Mouse (Mus musculus) forebrain, embryonic 13.5 days (tissue): Measurements from ENCODE around the gene Dpp3. TPM values are rescaled to one million over a fixed set of nuclear protein-coding genes. Genes with fewer than 3 reads are reported as not detected.

Source experiments
- ATAC-seq: fragments of 200-750 bp; cut with Nextera tagmentation; 2 replicates; pipeline ENCODE4 v1.8.0; 2017
- H3K27ac ChIP-seq: fragments of 300-500 bp; sonication (generic); 2 replicates; pipeline ENCODE4 v1.5.1; 2015; ENCODE audit warnings: inconsistent platforms, mild to moderate bottlenecking, moderate library complexity
- H3K27me3 ChIP-seq: fragments of 300-500 bp; sonication (generic); 2 replicates; pipeline ENCODE4 v1.6.1; 2015; ENCODE audit warnings: mild to moderate bottlenecking, inconsistent platforms
- H3K36me3 ChIP-seq: fragments of 300-500 bp; sonication (generic); 2 replicates; pipeline ENCODE4 v1.6.1; 2015; ENCODE audit warnings: mild to moderate bottlenecking, inconsistent platforms; ENCODE audit not compliant: poor library complexity, severe bottlenecking
- H3K4me1 ChIP-seq: fragments of 300-500 bp; sonication (generic); 2 replicates; pipeline ENCODE4 v1.6.1; 2015; ENCODE audit warnings: inconsistent platforms
- H3K4me2 ChIP-seq: fragments of 300-500 bp; sonication (generic); 2 replicates; pipeline ENCODE4 v1.6.1; 2015; ENCODE audit warnings: inconsistent platforms, mild to moderate bottlenecking, moderate library complexity
- H3K4me3 ChIP-seq: fragments of 300-500 bp; sonication (generic); 2 replicates; pipeline ENCODE4 v1.5.1; 2015; ENCODE audit warnings: mild to moderate bottlenecking, inconsistent platforms
- H3K9ac ChIP-seq: fragments of 300-500 bp; sonication (generic); 2 replicates; pipeline ENCODE4 v1.6.1; 2015; ENCODE audit warnings: mild to moderate bottlenecking, inconsistent platforms
- H3K9me3 ChIP-seq: fragments of 300-500 bp; sonication (generic); replicated peaks from 2 replicates; pipeline ENCODE4 v1.6.1; 2016; ENCODE audit warnings: inconsistent platforms
- WGBS: fragments of 180-500 bp; shearing (Covaris S2); methylation state at CpG from one replicate; pipeline ENCODE4 v1.1.7; 2015; 5-methylcytosine and 5-hydroxymethylcytosine counted together
- polyA plus RNA-seq: library from polyadenylated mRNA; unstranded; fragments of >200 nt; fragmentation: Nextera tagmentation; extraction: Ambion mirVana; gene quantifications from 2 replicates; pipeline ENCODE4 v1.2.1, GENCODE M21; 2015

Gene Dpp3
- polyA plus RNA-seq, 1 experiment from 2014 or later, result 118 TPM

- H3K36me3 ChIP-seq, result peaks cover 97% of the 10 kb centered on the region
- no peaks in the 10 kb centered on the region for H3K9me3 ChIP-seq
- 85% methylated on average over 6 of the region's 6 CpGs for WGBS
These were observed 8.4 kb downstream of the Dpp3 start for GRCm38 (mm10) chr19:4919652-4920051.

GRCm38 (mm10) chr19:4916827-4917226 is 11.3 kb downstream of the Dpp3 start:
- H3K27ac ChIP-seq, result no peak overlapping the region
- WGBS, result 91% methylated on average over 10 of the region's 10 CpGs
- H3K27me3 ChIP-seq, result no peaks in the 10 kb centered on the region
- no peak overlapping the region for H3K4me2 ChIP-seq
- H3K4me3 ChIP-seq, result no peak overlapping the region
- no peak for ATAC-seq
- no peaks in the 10 kb centered on the region for H3K9me3 ChIP-seq
- H3K4me1 ChIP-seq, result no peaks in the 10 kb centered on the region
- H3K9ac ChIP-seq, result no peak overlapping the region
- peaks cover 100% of the 10 kb centered on the region for H3K36me3 ChIP-seq

More at GRCm38 (mm10) chr19:4919652-4920051, 8.4 kb downstream of the Dpp3 start:
- H3K27ac ChIP-seq, result no peak overlapping the region
- no peak overlapping the region for H3K4me3 ChIP-seq
- H3K4me2 ChIP-seq, result no peak overlapping the region
- H3K9ac ChIP-seq, result no peak overlapping the region
- H3K4me1 ChIP-seq, result no peaks in the 10 kb centered on the region
- no peaks in the 10 kb centered on the region for H3K27me3 ChIP-seq
- no peak for ATAC-seq

- Histone ChIP-seq H3K27me3 (no peaks in the 10 kb centered on the region), H3K4me3 (no peak overlapping the region), H3K9me3 (no peaks in the 10 kb centered on the region), H3K36me3 (peaks cover 100% of the 10 kb centered on the region), H3K4me1 (no peaks in the 10 kb centered on the region), H3K4me2 (no peak overlapping the region), H3K9ac (no peak overlapping the region), H3K27ac (no peak overlapping the region)
- no peak for ATAC-seq
- WGBS, result 89% methylated on average over 15 of the region's 15 CpGs
These were observed 12.0 kb downstream of the Dpp3 start for GRCm38 (mm10) chr19:4915924-4916603.

GRCm38 (mm10) chr19:4909376-4909775 is 18.7 kb downstream of the Dpp3 start:
- 93% methylated on average over 7 of the region's 7 CpGs for WGBS
- ATAC-seq, result no peak
- H3K27me3 ChIP-seq, result no peaks in the 10 kb centered on the region
- peaks cover 16% of the 10 kb centered on the region for H3K4me1 ChIP-seq
- no peaks in the 10 kb centered on the region for H3K9me3 ChIP-seq
- no peak overlapping the region for H3K27ac ChIP-seq
- no peak overlapping the region for H3K9ac ChIP-seq
- H3K36me3 ChIP-seq, result peaks cover 73% of the 10 kb centered on the region
- H3K4me2 ChIP-seq, result no peak overlapping the region
- no peak overlapping the region for H3K4me3 ChIP-seq

GRCm38 (mm10) chr19:4908107-4908506 is 20.0 kb downstream of the Dpp3 start:
- Histone ChIP-seq H3K27ac (no peak overlapping the region), H3K4me1 (peaks cover 16% of the 10 kb centered on the region), H3K4me3 (no peak overlapping the region), H3K27me3 (no peaks in the 10 kb centered on the region), H3K9ac (no peak overlapping the region), H3K4me2 (no peak overlapping the region), H3K9me3 (no peaks in the 10 kb centered on the region), H3K36me3 (peaks cover 69% of the 10 kb centered on the region)
- ATAC-seq, result no peak
- 84% methylated on average over 4 of the region's 4 CpGs for WGBS

GRCm38 (mm10) chr19:4905979-4906794 is 21.9 kb downstream of the Dpp3 start, which contains the start of gene Bbs1:
Gene Bbs1 (minus strand): TSS chr19:4906628.
- Histone ChIP-seq H3K27me3 (no peaks in the 10 kb centered on the region), H3K4me1 (peaks cover 16% of the 10 kb centered on the region), H3K9me3 (no peaks in the 10 kb centered on the region), H3K27ac (peak within 1 kb of the TSS; percentile 37), H3K4me3 (peak within 1 kb of the TSS; percentile 63), H3K9ac (peak within 1 kb of the TSS; percentile 74), H3K36me3 (peaks cover 60% of the 10 kb centered on the region), H3K4me2 (peak within 1 kb of the TSS; percentile 76)
- 7% methylated on average over 31 of the region's 31 CpGs for WGBS
- ATAC-seq, result peak; percentile 88

- H3K9me3 ChIP-seq, result no peaks in the 10 kb centered on the region
- no peak overlapping the region for H3K27ac ChIP-seq
- H3K4me3 ChIP-seq, result no peak overlapping the region
- 77% methylated on average over 3 of the region's 3 CpGs for WGBS
- no peak overlapping the region for H3K9ac ChIP-seq
- H3K4me2 ChIP-seq, result no peak overlapping the region
- ATAC-seq, result no peak
- no peaks in the 10 kb centered on the region for H3K27me3 ChIP-seq
- H3K36me3 ChIP-seq, result peaks cover 57% of the 10 kb centered on the region
- H3K4me1 ChIP-seq, result 0 out of 2 replicates have a peak, but pooled peaks cover under 1% of the 10 kb centered on the region
These were observed 28.2 kb downstream of the Dpp3 start for GRCm38 (mm10) chr19:4899888-4900287.

- WGBS, result 91% methylated on average over 9 of the region's 9 CpGs
- H3K4me2 ChIP-seq, result no peak overlapping the region
- peaks cover 60% of the 10 kb centered on the region for H3K36me3 ChIP-seq
These were observed 29.1 kb downstream of the Dpp3 start for GRCm38 (mm10) chr19:4898972-4899371.

GRCm38 (mm10) chr19:4896780-4897520 is 31.1 kb downstream of the Dpp3 start:
- no peak for ATAC-seq
- Histone ChIP-seq H3K4me2 (no peak overlapping the region), H3K4me1 (no peaks in the 10 kb centered on the region), H3K36me3 (peaks cover 58% of the 10 kb centered on the region), H3K4me3 (no peak overlapping the region), H3K27me3 (no peaks in the 10 kb centered on the region), H3K9me3 (no peaks in the 10 kb centered on the region), H3K9ac (no peak overlapping the region), H3K27ac (no peak overlapping the region)
- 52% methylated on average over 21 of the region's 21 CpGs for WGBS

More at GRCm38 (mm10) chr19:4898972-4899371, 29.1 kb downstream of the Dpp3 start:
- H3K27ac ChIP-seq, result no peak overlapping the region
- H3K27me3 ChIP-seq, result no peaks in the 10 kb centered on the region
- no peak overlapping the region for H3K9ac ChIP-seq
- no peaks in the 10 kb centered on the region for H3K4me1 ChIP-seq
- no peak overlapping the region for H3K4me3 ChIP-seq
- no peak for ATAC-seq
- H3K9me3 ChIP-seq, result no peaks in the 10 kb centered on the region

GRCm38 (mm10) chr19:4891798-4892197 is 36.3 kb downstream of the Dpp3 start:
- Histone ChIP-seq H3K9ac (no peak overlapping the region), H3K36me3 (peaks cover 49% of the 10 kb centered on the region), H3K4me3 (no peak overlapping the region), H3K27ac (no peak overlapping the region), H3K9me3 (no peaks in the 10 kb centered on the region), H3K4me2 (no peak overlapping the region), H3K4me1 (no peaks in the 10 kb centered on the region), H3K27me3 (no peaks in the 10 kb centered on the region)
- 81% methylated on average over 3 of the region's 3 CpGs for WGBS
- ATAC-seq, result no peak

- no peaks in the 10 kb centered on the region for H3K27me3 ChIP-seq
- no peak overlapping the region for H3K4me3 ChIP-seq
- H3K27ac ChIP-seq, result no peak overlapping the region
- no peaks in the 10 kb centered on the region for H3K4me1 ChIP-seq
- no peak overlapping the region for H3K9ac ChIP-seq
- WGBS, result 87% methylated on average over 10 of the region's 10 CpGs
- no peak for ATAC-seq
- H3K36me3 ChIP-seq, result peaks cover 46% of the 10 kb centered on the region
- no peak overlapping the region for H3K4me2 ChIP-seq
- H3K9me3 ChIP-seq, result no peaks in the 10 kb centered on the region
These were observed 38.3 kb downstream of the Dpp3 start for GRCm38 (mm10) chr19:4889791-4890190.

GRCm38 (mm10) chr19:4883961-4884360 is 44.1 kb downstream of the Dpp3 start:
- 84% methylated on average over 4 of the region's 4 CpGs for WGBS
- Histone ChIP-seq H3K9me3 (no peaks in the 10 kb centered on the region), H3K36me3 (peaks cover 12% of the 10 kb centered on the region), H3K9ac (no peak overlapping the region), H3K27me3 (no peaks in the 10 kb centered on the region), H3K27ac (no peak overlapping the region), H3K4me2 (no peak overlapping the region), H3K4me3 (no peak overlapping the region), H3K4me1 (peaks cover 5% of the 10 kb centered on the region)
- ATAC-seq, result no peak
